Mouse (Mus musculus) intestine, embryonic 14.5 days (tissue): ENCODE data around the gene Gm10142. TPM values are rescaled to one million over a fixed set of nuclear protein-coding genes. Genes with fewer than 3 reads are reported as not detected.
"Not testable (repeated sequence)": the region's sequence is repeated elsewhere in the genome, so short reads cannot be mapped to it uniquely, and the experiment has no call there.

Experiments
- ATAC-seq: fragments of 200-750 bp; cut with Nextera tagmentation; replicated peaks from 2 replicates; pipeline ENCODE4 v1.8.0; 2017; ENCODE audit warnings: low read depth, moderate number of reproducible peaks, moderate TSS enrichment, moderate library complexity; ENCODE audit not compliant: low FRiP score, low TSS enrichment
- DNase-seq: peaks from one replicate; pipeline ENCODE4 v3.0.0-alpha.2; 2018; ENCODE audit warnings: low spot score
- H3K27ac ChIP-seq: fragments of 300-500 bp; sonication (generic); 2 replicates; pipeline ENCODE4 v1.5.1; 2014; ENCODE audit warnings: low read depth, mild to moderate bottlenecking, control low read depth
- H3K27me3 ChIP-seq: fragments of 300-500 bp; sonication (generic); replicated peaks from 2 replicates; pipeline ENCODE4 v1.6.1; 2014; ENCODE audit warnings: low read length, control low read depth; ENCODE audit not compliant: control insufficient read depth, insufficient read depth
- H3K36me3 ChIP-seq: fragments of 300-500 bp; sonication (generic); 2 replicates; pipeline ENCODE4 v1.6.1; 2014; ENCODE audit warnings: low read length, control low read depth; ENCODE audit not compliant: control insufficient read depth, insufficient read depth
- H3K4me1 ChIP-seq: fragments of 300-500 bp; sonication (generic); replicated peaks from 2 replicates; pipeline ENCODE4 v1.6.1; 2014; ENCODE audit warnings: low read length, control low read depth, mixed read lengths; ENCODE audit not compliant: control insufficient read depth, insufficient read depth
- H3K4me2 ChIP-seq: fragments of 300-500 bp; sonication (generic); 2 replicates; pipeline ENCODE4 v1.6.1; 2014; ENCODE audit warnings: low read length
- H3K4me3 ChIP-seq: fragments of 300-500 bp; sonication (generic); 2 replicates; pipeline ENCODE4 v1.5.1; 2014; ENCODE audit warnings: low read depth, low read length, control low read depth, mixed read lengths
- H3K9ac ChIP-seq: fragments of 300-500 bp; sonication (generic); 2 replicates; pipeline ENCODE4 v1.6.1; 2014; ENCODE audit warnings: mild to moderate bottlenecking, low read length
- H3K9me3 ChIP-seq: fragments of 300-500 bp; sonication (generic); 2 replicates; pipeline ENCODE4 v1.6.1; 2016; ENCODE audit warnings: low read length, control low read depth; ENCODE audit not compliant: control insufficient read depth
- WGBS: fragments of 180-500 bp; shearing (Covaris S2); extraction: QIAGEN DNeasy Blood & Tissue Kit; methylation state at CpG from one replicate; pipeline ENCODE4 v1.1.7; 2014; 5-methylcytosine and 5-hydroxymethylcytosine counted together
- polyA plus RNA-seq: library from polyadenylated mRNA; unstranded; fragments of >200 nt; fragmentation: Nextera tagmentation; extraction: Ambion mirVana; gene quantifications from 2 replicates; pipeline ENCODE4 v1.2.1, GENCODE M21; 2014

The Gm10142 gene
- polyA plus RNA-seq, 1 experiment from 2014 or later, result not detected

GRCm38 (mm10) chr10:77685895-77686664 lies 29.5 kb upstream of the Gm10142 start, which contains the start of gene Tspear:
Gene Tspear, plus strand, starts transcription at chr10:77686569.
- H3K4me3 ChIP-seq, result no peak within 1 kb of the TSS
- WGBS, result 4% methylated on average over 22 of the region's 22 CpGs
- no peak within 1 kb of the TSS for H3K9ac ChIP-seq
- H3K27ac ChIP-seq, result no peak within 1 kb of the TSS
- DNase-seq (peak; percentile 60), ATAC-seq (peak; percentile 78)
- no peaks in the 10 kb centered on the region for H3K9me3 ChIP-seq
- H3K27me3 ChIP-seq, result peaks cover 36% of the 10 kb centered on the region
- no peak within 1 kb of the TSS; the same call in 1 of the 2 replicates for H3K4me2 ChIP-seq
- H3K4me1 ChIP-seq, result no peaks in the 10 kb centered on the region
- no peaks in the 10 kb centered on the region for H3K36me3 ChIP-seq

- peaks cover 36% of the 10 kb centered on the region for H3K27me3 ChIP-seq
- no peak overlapping the region for H3K4me2 ChIP-seq
Measured at GRCm38 (mm10) chr10:77687021-77687420, 28.6 kb upstream of the Gm10142 start.

GRCm38 (mm10) chr10:77690356-77690807 lies 25.2 kb upstream of the Gm10142 start, which contains the start of gene Gm19402:
Gene Gm19402, minus strand, starts transcription at chr10:77690757.
- not testable (repeated sequence) for ATAC-seq, H3K4me1 ChIP-seq, DNase-seq, H3K36me3 ChIP-seq, H3K9ac ChIP-seq, H3K4me3 ChIP-seq, H3K27ac ChIP-seq, H3K9me3 ChIP-seq, H3K4me2 ChIP-seq
- peaks cover 25% of the 10 kb centered on the region for H3K27me3 ChIP-seq
- 74% methylated on average over 3 of the region's 3 CpGs for WGBS

More at GRCm38 (mm10) chr10:77687021-77687420, 28.6 kb upstream of the Gm10142 start:
- Histone ChIP-seq H3K36me3 (no peaks in the 10 kb centered on the region), H3K4me3 (no peak overlapping the region), H3K9ac (no peak overlapping the region), H3K9me3 (no peaks in the 10 kb centered on the region), H3K27ac (no peak overlapping the region), H3K4me1 (no peaks in the 10 kb centered on the region)
- 25% methylated on average over 10 of the region's 10 CpGs for WGBS
- no peak for DNase-seq
- ATAC-seq, result no peak

- H3K27ac ChIP-seq, result no peak within 1 kb of the TSS
- H3K4me3 ChIP-seq, result no peak within 1 kb of the TSS
- no peak within 1 kb of the TSS for H3K4me2 ChIP-seq
- ATAC-seq, result no peak
- no peaks in the 10 kb centered on the region for H3K9me3 ChIP-seq
- H3K9ac ChIP-seq, result no peak within 1 kb of the TSS
- no peaks in the 10 kb centered on the region for H3K27me3 ChIP-seq
- no peaks in the 10 kb centered on the region for H3K4me1 ChIP-seq
- H3K36me3 ChIP-seq, result no peaks in the 10 kb centered on the region
- DNase-seq, result no peak
- 49% methylated on average over 4 of the region's 4 CpGs for WGBS
Measured at GRCm38 (mm10) chr10:77697133-77697532, 18.5 kb upstream of the Gm10142 start, which contains the start of gene Gm9508. Gene Gm9508, minus strand, starts transcription at chr10:77697233.

GRCm38 (mm10) chr10:77706326-77706725 lies 9.3 kb upstream of the Gm10142 start, which contains the start of gene Gm10272:
Gene Gm10272, plus strand, starts transcription at chr10:77706626.
- Histone ChIP-seq H3K9ac (no peak within 1 kb of the TSS), H3K27ac (no peak within 1 kb of the TSS), H3K4me1 (no peaks in the 10 kb centered on the region), H3K27me3 (no peaks in the 10 kb centered on the region), H3K36me3 (no peaks in the 10 kb centered on the region), H3K4me3 (no peak within 1 kb of the TSS), H3K9me3 (peaks cover 10% of the 10 kb centered on the region; the same call in 1 of the 2 replicates), H3K4me2 (no peak within 1 kb of the TSS)
- no peak for ATAC-seq
- DNase-seq, result no peak
- WGBS, result 91% methylated on average over 1 of the region's 1 CpGs

GRCm38 (mm10) chr10:77709831-77710230 lies 5.8 kb upstream of the Gm10142 start:
- H3K4me2 ChIP-seq, result no peak overlapping the region
- 89% methylated on average over 3 of the region's 3 CpGs for WGBS
- DNase-seq, result no peak

DNA sequence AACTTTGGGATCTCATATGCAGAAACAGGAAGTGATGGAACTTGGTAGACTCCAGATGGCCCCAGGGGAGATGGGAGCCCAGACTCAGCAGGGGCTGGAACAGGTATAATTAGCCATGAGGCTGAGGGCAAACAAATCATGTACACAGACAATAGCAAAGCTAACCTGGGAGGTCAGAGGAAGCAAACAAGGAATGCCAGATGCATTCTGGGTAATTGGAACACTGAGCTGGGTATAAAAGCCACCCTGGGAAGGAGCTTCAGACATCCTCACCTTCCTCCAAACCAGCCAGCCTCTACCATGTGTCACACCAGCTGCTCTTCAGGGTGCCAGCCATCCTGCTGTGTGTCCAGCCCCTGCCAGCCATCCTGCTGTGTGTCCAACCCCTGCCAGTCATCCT lies 4.5 kb upstream of the Gm10142 start, which contains the start of gene Gm10024:
TSS of gene Gm10024 (plus strand) at position 301 of the 400 bp plus-strand sequence.
- not testable (repeated sequence) for DNase-seq, ATAC-seq, H3K4me1 ChIP-seq, H3K27ac ChIP-seq, H3K9ac ChIP-seq, H3K27me3 ChIP-seq, H3K36me3 ChIP-seq, H3K4me3 ChIP-seq, H3K4me2 ChIP-seq, H3K9me3 ChIP-seq

More at GRCm38 (mm10) chr10:77709831-77710230, 5.8 kb upstream of the Gm10142 start:
- H3K9ac ChIP-seq, result no peak overlapping the region
- no peak for ATAC-seq
- H3K27me3 ChIP-seq, result no peaks in the 10 kb centered on the region
- H3K4me1 ChIP-seq, result no peaks in the 10 kb centered on the region
- 0 out of 2 replicates have a peak, but pooled peaks cover 4% of the 10 kb centered on the region for H3K9me3 ChIP-seq
- no peak overlapping the region for H3K4me3 ChIP-seq
- no peak overlapping the region for H3K27ac ChIP-seq
- H3K36me3 ChIP-seq, result no peaks in the 10 kb centered on the region

- H3K4me2 ChIP-seq, result no peak overlapping the region
- 65% methylated on average over 4 of the region's 4 CpGs for WGBS
- H3K9me3 ChIP-seq, result 0 out of 2 replicates have a peak, but pooled peaks cover 4% of the 10 kb centered on the region
- no peak overlapping the region for H3K27ac ChIP-seq
- H3K9ac ChIP-seq, result no peak overlapping the region
- H3K27me3 ChIP-seq, result no peaks in the 10 kb centered on the region
- no peak overlapping the region for H3K4me3 ChIP-seq
- H3K36me3 ChIP-seq, result no peaks in the 10 kb centered on the region
- no peaks in the 10 kb centered on the region for H3K4me1 ChIP-seq
- DNase-seq (no peak), ATAC-seq (no peak)
Measured at GRCm38 (mm10) chr10:77713734-77714133, 1.9 kb upstream of the Gm10142 start.
